11 mouse cellular contexts compared by ENCODE assay signal in genomic region chr2:10755375-10755774, GRCm38 (mm10).
A peak's percentile ranks its signal among the peaks of the same experiment; 100 is the strongest.
DNase-seq lines count a peak whose midpoint lies in the region; ATAC-seq lines count a peak whose summit lies in the region.
"Had no signal": no experiment of that assay in that cellular context is flagged by ENCODE, and none has a peak within 500 bp of the region (broad histone marks: within the 10 kb centered on the region; RNA-seq: fewer than 3 reads in every experiment).

No protein-coding gene starts in this region.

- no peak overlapping the region for H3K4me3 ChIP-seq in forebrain, embryonic 16.5 days (replicated peaks; ENCODE audit: low read length)
- H3K4me3 ChIP-seq in forebrain, embryonic 12.5 days (replicated peaks) = no peak overlapping the region
- H3K4me3 ChIP-seq: intestine, embryonic 15.5 days had no signal

- peak; percentile 28 to 53 for DNase-seq in layer of hippocampus, adult 18-20 months (ENCODE audit: low spot score in 2 of 2)
- no peak for DNase-seq in layer of hippocampus, adult 9-10 months (ENCODE audit: low spot score)
- DNase-seq in left cerebral cortex, adult 11 months (ENCODE audit: low spot score) = peak; percentile 34
- DNase-seq in lung, postnatal 36 days = peak; percentile 19
- DNase-seq in c-Kit-positive CD71-positive TER-119-positive erythroid progenitor cells, embryonic 14.5 days (ENCODE audit: low spot score) = no peak
- DNase-seq in heart, postnatal 4 days = no peak
- DNase-seq: B cell, adult 2 months; cerebellum, adult 18-20 months had no signal

- no peak overlapping the region for H3K27ac ChIP-seq in forebrain, embryonic 16.5 days (ENCODE audit: low read length)
- no peak overlapping the region for H3K27ac ChIP-seq in forebrain, embryonic 12.5 days
- H3K27ac ChIP-seq: intestine, embryonic 15.5 days had no signal

- no peak overlapping the region for H3K4me2 ChIP-seq in forebrain, embryonic 16.5 days (ENCODE audit: low read length)
- H3K4me2 ChIP-seq in forebrain, embryonic 12.5 days = no peak overlapping the region
- H3K4me2 ChIP-seq: intestine, embryonic 15.5 days had no signal

- no peaks in the 10 kb centered on the region for H3K27me3 ChIP-seq in forebrain, embryonic 16.5 days (replicated peaks; ENCODE audit: control insufficient read depth, insufficient read depth, low read length)
- no peaks in the 10 kb centered on the region for H3K27me3 ChIP-seq in forebrain, embryonic 12.5 days
- H3K27me3 ChIP-seq: intestine, embryonic 15.5 days had no signal

- 0 out of 2 replicates have a peak, but pooled peaks cover 4% of the 10 kb centered on the region for H3K4me1 ChIP-seq in forebrain, embryonic 16.5 days (replicated peaks; ENCODE audit: control insufficient read depth, insufficient read depth, low read length)
- peaks cover 10% of the 10 kb centered on the region for H3K4me1 ChIP-seq in forebrain, embryonic 12.5 days
- H3K4me1 ChIP-seq: intestine, embryonic 15.5 days had no signal

- no peaks in the 10 kb centered on the region for H3K9me3 ChIP-seq in forebrain, embryonic 16.5 days (ENCODE audit: control insufficient read depth, low read length)
- H3K9me3 ChIP-seq in forebrain, embryonic 12.5 days = no peaks in the 10 kb centered on the region
- H3K9me3 ChIP-seq: intestine, embryonic 15.5 days had no signal

- no peak overlapping the region for H3K9ac ChIP-seq in forebrain, embryonic 16.5 days (replicated peaks; ENCODE audit: low read depth, low read length)
- no peak overlapping the region for H3K9ac ChIP-seq in forebrain, embryonic 12.5 days
- H3K9ac ChIP-seq: intestine, embryonic 15.5 days had no signal

- H3K36me3 ChIP-seq in forebrain, embryonic 16.5 days (ENCODE audit: control insufficient read depth, insufficient read depth) = no peaks in the 10 kb centered on the region
- H3K36me3 ChIP-seq in forebrain, embryonic 12.5 days (replicated peaks) = no peaks in the 10 kb centered on the region
- H3K36me3 ChIP-seq: intestine, embryonic 15.5 days had no signal

- WGBS in forebrain, embryonic 16.5 days = 59% methylated on average over 3 of the region's 3 CpGs
- 69% methylated on average over 3 of the region's 3 CpGs for WGBS in forebrain, embryonic 12.5 days

- ATAC-seq in forebrain, embryonic 16.5 days = peak; percentile 47; the same call in 1 of the 2 replicates
- no peak for ATAC-seq in forebrain, embryonic 12.5 days (ENCODE audit: low FRiP score)
- ATAC-seq: intestine, embryonic 15.5 days had no signal

Comparison
In these comparisons a context has a peak if more than half of its experiments do, and no peak if none do; other contexts are left out.
1. DNase-seq: peak in layer of hippocampus, adult 18-20 months (2 of 2), left cerebral cortex, adult 11 months (single experiment) and lung, postnatal 36 days (single experiment); none in layer of hippocampus, adult 9-10 months (single experiment), c-Kit-positive CD71-positive TER-119-positive erythroid progenitor cells, embryonic 14.5 days (single experiment) and heart, postnatal 4 days (single experiment).